Mouse (Mus musculus) brain, adult 2 months (tissue): ENCODE results near the gene Pgbd1.
A peak's percentile ranks its signal among the peaks of the same experiment; 100 is the strongest.
"Not testable (repeated sequence)": the region's sequence is repeated elsewhere in the genome, so short reads cannot be mapped to it uniquely, and the experiment has no call there.

ENCODE experiments used
- DNase-seq: peaks from one replicate; pipeline ENCODE4 v3.0.0; 2011; ENCODE audit warnings: low read depth, low spot score

Pgbd1 gene

GRCm38 (mm10) chr13:21440503-21441206, at the start of gene Pgbd1:
Pgbd1 (minus strand) TSS chr13:21441058.
- peak; percentile 97 for DNase-seq

GRCm38 (mm10) chr13:21486881-21487280, 46.0 kb upstream of the Pgbd1 start:
- DNase-seq: no peak

DNA sequence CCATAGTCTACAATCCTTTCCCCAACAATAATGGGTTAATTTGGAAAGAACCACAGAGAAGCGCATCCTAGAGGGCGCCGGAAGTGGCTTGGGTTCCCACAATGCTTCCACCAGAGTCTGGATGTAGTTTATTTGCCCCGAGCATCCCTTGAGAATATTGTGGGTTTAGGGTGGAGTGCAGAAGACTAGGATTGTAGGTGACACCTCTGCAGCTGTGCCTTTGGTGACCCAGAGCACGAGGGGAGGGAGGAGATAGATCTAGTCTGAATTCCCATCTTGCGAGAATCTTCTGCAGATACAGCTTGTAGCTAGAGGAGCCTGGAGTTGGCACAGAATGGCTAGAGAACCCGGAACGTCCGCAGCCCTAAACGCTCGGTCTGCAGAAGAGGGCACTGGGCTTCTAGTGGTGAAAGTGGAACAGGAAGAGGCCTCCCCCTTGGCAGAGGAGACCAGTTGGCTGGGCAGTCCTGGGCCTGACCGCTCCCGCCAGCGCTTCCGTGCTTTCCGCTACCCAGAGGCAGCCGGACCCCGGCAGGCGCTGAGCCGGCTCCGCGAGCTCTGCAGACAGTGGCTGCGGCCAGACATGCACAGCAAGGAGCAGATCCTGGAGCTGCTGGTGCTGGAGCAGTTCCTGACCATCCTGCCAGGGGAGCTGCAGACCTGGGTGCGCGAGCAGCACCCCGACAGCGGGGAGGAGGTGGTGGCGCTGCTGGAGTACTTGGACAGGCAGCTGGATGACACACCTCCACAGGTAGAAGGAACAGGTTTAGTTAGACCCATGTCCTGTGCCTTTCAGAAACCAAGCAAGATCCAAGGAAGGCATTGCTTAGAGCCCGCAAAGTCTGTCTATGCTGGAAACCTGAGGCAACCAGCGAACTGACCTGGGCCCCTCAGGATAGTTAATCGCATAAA, 38.2 kb upstream of the Pgbd1 start, which contains the start of the genes Zkscan4 and Gm10065:
Gene Zkscan4, plus strand, starts transcription at position 149 of the 912 bp plus-strand sequence.
Gene Gm10065, minus strand, starts transcription at position 683 of the 912 bp plus-strand sequence.
- peak; percentile 92 for DNase-seq

DNA sequence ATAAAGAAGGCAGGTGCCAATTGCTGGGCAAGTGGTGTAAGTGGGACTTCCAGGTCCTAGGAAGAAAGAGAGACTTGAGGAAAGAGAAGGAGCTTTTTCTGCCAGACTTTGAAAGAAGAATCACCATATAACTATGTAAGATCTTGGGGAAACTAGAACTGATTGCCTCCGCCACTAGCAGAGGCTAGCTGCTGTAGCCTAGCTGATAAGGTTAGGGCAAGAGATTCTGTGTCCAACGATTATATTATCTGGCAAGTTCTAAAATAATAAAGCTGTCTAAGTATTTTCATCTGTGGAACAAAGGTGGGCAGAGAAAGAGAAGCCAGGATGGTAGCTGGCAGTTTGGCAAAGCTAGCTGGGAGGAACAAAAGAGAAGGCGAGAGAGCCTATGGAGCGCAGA, 31.6 kb upstream of the Pgbd1 start:
- DNase-seq: no peak

DNA sequence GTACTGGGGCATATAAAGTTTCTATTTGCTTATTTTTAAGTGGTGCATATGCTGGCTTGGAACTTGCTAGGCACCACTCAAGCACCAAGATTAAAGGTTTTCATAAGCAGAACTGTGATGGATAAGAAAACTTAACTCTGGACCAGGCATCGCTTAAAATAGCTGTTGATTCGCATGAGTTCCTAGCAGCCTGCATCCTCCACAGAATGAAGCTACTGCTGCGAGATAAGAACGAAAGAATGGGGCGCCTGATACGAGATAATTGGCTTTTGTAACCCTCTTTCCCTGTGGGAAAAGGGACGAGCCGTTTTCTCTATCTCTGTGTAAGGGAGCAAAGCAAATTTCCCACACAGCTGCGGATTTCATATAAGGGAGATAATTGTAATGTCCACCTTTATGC, 28.2 kb upstream of the Pgbd1 start:
- peak; percentile 11 for DNase-seq

DNA sequence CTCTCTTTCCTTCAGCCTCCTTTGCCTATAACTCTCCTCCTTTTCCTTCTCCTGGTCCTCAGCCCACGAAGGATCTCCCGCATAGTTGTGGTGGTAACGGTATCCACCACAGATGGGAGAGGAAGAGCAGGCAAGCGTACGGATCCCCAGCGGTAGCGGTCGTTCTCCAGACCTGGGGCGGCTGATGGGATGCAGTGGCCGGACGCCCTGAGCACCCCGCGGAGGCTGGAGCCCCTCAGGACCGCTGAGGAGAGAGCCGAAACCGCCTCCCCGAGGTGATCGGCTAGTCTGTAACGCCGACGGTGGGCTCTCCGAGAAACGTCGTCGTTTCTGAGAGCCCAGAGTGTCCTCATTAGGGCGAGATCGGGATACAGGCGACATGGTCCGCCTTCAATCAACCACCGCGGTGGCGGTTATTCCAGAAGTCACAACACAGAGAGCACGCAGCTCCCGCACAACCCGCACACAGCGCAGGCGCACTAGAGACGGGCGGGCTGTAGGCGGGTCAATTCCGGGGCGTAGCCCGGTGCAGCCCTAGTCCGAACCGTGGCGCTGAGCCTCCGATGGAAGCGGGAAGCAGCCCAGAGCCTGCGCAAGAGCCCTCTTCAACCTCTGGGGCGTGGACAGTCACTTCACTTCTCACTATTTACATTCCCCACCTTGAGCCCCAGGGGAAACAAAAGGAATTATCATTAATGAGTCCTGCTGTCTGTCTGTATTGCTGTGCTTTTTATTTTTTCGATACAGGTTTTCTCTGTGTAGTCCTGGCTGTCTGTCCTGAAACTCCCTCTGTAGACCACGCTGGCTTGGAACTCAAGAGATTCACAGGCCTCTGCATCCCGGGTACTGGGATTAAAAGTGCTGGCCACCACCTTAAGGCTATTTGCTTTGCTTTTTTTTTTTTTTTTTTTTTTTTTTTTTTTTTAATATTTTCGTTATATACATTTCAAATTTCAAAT, 27.5 kb upstream of the Pgbd1 start, which contains the start of gene Nkapl:
Gene Nkapl, minus strand, starts transcription at position 449 of the 959 bp plus-strand sequence.
- DNase-seq: peak; percentile 95

- DNase-seq: no peak
These were observed 26.5 kb upstream of the Pgbd1 start for GRCm38 (mm10) chr13:21467336-21467735.

DNA sequence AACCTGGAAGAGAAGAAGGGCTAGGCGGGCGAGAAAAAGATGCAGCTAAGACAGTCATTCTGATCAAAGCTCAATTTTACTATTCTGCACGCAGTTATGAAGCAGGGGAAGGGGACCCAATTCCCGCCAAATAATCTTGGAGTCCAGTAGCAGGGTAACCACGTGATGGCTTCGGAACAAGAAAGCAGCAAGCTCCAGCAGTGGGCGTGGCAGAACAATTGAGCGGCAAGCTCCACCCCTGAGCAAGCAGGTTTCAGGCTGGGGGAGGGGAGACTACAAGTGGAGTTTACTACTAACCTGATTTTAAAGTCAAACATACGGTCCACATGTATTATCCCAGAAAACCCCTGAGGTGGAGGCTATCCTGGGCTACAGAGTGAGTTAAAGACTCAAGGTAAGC, 21.7 kb upstream of the Pgbd1 start:
- not testable (repeated sequence) for DNase-seq

GRCm38 (mm10) chr13:21456347-21456746, 15.5 kb upstream of the Pgbd1 start:
- DNase-seq: no peak

GRCm38 (mm10) chr13:21454133-21454532, 13.3 kb upstream of the Pgbd1 start:
- DNase-seq: no peak

DNA sequence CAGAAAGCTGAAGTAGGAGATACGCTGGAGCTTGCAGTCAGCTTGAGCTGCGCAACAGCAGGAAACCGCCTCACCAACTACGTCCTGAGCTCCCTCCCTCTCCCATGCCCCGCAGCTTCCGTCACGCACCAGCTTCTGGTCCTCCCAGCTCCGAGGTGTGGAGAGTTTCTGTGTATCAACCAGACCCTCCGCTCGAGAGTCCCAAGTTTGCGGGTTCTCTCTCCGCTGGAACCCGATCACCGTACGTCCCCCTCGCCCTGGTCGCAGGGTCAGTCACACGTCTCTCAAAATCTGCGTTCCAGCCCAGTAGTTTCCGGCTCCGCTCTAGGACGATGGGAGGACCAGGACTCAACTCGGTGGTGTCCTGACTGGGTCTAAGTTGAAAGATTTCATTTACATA, 12.6 kb upstream of the Pgbd1 start, which contains the start of gene Zscan26:
Gene Zscan26, minus strand, starts transcription at position 282 of the 400 bp plus-strand sequence.
- peak; percentile 95 for DNase-seq

DNA sequence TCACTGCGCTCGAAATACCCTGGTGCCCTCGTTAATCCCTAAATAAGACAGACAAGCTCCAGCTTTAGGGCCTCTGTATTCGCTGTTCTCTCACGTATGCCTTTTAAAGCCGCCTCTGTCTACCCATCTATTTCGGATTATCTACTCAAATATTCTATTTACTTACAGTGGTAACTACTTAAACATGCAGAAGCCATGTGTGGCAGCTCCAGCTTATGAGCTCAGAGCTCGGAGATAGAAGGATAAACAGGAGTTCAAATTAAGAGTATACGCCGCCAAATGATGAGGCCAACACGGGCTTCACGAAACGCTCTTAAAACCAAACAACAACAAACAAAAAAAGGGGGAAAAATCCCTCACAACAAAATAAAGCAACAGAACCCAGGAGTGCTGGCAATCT, 12.2 kb upstream of the Pgbd1 start:
- DNase-seq: no peak

DNA sequence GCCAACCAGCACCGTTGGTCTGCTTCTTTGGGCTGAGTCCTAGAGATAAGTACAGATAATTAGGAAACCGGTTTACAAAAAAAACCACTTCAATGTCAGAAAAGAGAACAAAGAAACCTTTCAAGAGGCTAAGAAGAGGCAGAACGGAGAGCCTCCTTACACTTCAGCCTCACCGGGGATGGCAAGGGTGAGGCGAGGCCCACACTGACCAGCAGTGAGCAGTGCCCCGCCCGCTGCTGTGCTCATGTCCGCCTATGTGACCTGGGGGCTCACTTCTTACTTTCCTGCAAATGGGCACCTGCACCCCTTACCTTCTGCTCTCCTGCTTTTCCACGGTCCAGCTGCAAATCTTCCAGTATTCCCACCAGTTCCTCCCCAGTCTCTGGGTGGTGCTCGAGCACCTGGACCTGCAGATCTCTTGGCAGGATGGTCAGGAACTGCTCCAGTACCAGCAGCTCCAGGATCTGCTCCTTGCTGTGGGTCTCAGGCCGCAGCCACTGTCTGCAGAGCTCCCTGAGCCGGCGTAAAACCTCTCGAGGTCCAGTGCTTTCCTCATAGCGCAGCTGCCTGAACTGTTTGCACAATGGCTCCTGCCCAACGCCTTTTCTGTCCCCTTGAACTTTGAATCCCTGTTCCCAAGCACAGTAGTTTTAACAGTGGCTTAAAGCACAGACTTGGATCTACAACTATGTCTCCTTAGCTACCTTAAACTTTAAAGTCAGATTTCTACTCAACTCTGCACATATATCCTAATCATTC, 7.2 kb upstream of the Pgbd1 start:
- no peak for DNase-seq

GRCm38 (mm10) chr13:21446796-21447195, 5.9 kb upstream of the Pgbd1 start:
- no peak for DNase-seq

DNA sequence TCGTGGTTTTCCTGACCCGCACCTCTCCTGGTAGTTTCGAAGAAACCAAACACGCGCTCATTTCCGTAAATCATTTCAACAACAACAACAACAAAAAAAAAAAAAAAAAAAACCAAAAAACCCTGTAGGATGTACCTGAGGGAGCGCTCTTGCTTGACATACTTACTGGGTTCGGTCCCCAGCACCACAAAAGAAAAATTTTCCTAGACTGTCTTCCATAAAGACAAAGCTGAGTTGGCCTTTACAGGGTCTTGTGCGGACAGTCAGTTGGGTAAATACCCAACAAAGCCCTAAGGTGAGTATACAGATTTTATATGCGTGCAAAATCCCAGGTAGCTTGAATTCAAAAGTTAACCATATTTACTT, 332 bp upstream of the Pgbd1 start:
- no peak for DNase-seq

DNA sequence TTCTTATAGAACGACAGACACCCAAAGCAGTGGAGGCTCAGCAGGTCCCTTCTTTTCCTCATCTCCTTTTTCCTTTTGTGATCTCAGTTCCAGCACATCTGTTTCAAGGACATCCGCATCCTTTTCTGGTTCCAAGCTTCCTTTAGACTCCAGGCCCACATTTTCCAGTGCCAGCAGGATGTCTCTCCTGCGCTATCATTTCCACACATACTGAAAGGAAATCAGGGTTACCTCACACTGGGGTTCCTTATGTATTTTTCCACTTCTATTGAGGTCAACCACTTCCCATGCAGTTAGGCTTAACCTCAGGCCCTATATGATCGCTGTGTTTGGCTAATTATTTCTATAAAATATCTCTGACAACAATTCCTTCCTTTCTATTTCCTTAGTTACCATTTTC, 5.4 kb downstream of the Pgbd1 start:
- no peak for DNase-seq

- no peak for DNase-seq
These were observed 13.2 kb downstream of the Pgbd1 start for GRCm38 (mm10) chr13:21427631-21428030.

DNA sequence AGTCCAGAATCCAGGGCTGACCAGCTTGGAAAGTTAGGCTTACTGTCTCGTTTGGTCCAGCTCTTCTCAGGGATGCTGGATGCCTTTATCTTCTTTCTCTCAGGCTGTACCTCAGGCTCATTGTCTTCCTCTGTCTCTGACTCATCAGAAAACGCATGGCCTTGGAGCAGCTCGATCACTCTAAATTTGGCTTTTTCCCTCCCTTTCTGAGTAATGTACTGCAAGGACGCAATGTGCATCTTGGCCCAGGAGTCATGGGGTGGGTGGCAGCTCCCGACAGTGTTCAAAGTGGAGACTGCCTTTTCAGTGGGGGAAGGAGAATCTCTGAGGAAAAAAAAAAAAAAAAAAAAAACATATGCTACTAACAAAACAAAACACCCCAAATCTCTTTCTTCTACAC, 17.6 kb downstream of the Pgbd1 start:
- peak; percentile 81 for DNase-seq

GRCm38 (mm10) chr13:21418865-21419264, 22.0 kb downstream of the Pgbd1 start:
- DNase-seq: no peak

DNA sequence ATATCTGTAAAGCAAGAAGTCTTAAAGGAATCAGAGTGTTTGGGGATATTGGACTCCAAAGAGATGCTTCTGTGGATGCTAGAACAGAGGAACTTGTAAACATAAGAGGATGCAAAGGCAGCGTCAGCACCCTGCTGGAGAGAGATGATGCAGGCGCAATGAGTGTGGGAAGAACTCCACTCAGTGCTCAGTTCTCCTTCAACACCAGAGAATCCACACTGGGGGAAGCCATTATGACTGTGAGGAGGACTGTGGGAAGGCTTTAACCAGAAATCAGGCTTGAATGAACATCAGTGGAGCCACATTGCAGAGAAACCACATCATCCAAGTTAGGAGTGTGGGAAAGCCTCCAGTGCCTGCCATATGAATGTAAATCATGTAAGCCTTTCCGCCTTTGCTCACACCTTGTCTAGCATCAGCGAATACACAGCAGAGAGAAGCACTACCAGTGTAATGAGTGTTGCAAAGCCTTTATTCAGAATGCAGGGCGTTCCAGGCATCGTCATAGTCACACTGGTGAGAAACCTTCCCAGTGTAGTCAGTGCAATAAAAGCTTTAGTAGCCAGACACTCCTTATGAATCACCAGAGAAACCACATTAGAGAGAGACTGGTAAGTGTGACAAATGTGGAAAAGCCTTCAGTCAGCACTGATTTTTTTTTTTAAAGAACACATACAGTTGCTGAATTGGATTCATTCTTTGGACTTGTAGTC, 23.4 kb downstream of the Pgbd1 start:
- DNase-seq: peak; percentile 66
